ENCODE assay signal across 7 mouse cellular contexts in genomic region chr10:122448717-122449611, GRCm38 (mm10). TPM values are rescaled to one million over a fixed set of nuclear protein-coding genes. Genes with fewer than 3 reads are reported as not detected.
A peak's percentile ranks its signal among the peaks of the same experiment; 100 is the strongest.
DNase-seq lines count a peak whose midpoint lies in the region; ATAC-seq and TF ChIP-seq lines count a peak whose summit lies in the region.

No protein-coding gene starts in this region.

- 1% methylated on average over 70 of the region's 70 CpGs for WGBS in embryonic facial prominence, embryonic 11.5 days
- 2% methylated on average over 70 of the region's 70 CpGs for WGBS in heart, embryonic 16.5 days
- WGBS in stomach, embryonic 14.5 days = 1% methylated on average over 70 of the region's 70 CpGs

- no peaks in the 10 kb centered on the region for H3K36me3 ChIP-seq in C2C12 (ENCODE audit: control insufficient read depth, insufficient read depth)
- H3K36me3 ChIP-seq in E14TG2a.4 (ENCODE audit: insufficient read depth, low read length) = no peaks in the 10 kb centered on the region
- no peaks in the 10 kb centered on the region for H3K36me3 ChIP-seq in embryonic facial prominence, embryonic 11.5 days (replicated peaks; ENCODE audit: control insufficient read depth, insufficient read depth, low read depth, low read length)
- H3K36me3 ChIP-seq in heart, embryonic 16.5 days (ENCODE audit: control insufficient read depth, insufficient read depth) = no peaks in the 10 kb centered on the region
- H3K36me3 ChIP-seq in stomach, embryonic 14.5 days (ENCODE audit: control insufficient read depth, insufficient read depth, low read length) = no peaks in the 10 kb centered on the region

- H3K27ac ChIP-seq in embryonic facial prominence, embryonic 11.5 days (replicated peaks; ENCODE audit: low read depth, low read length) = no peak overlapping the region
- no peak overlapping the region for H3K27ac ChIP-seq in heart, embryonic 16.5 days (ENCODE audit: low read length)
- H3K27ac ChIP-seq in left cerebral cortex, adult 2 months = no peak overlapping the region
- H3K27ac ChIP-seq in stomach, embryonic 14.5 days (ENCODE audit: low read length) = 0 out of 2 replicates have a peak overlapping the region, but pooled peaks have one; percentile 1

- TF ChIP-seq CTCF in C2C12 (IDR thresholded peaks at IDR 0.05; ENCODE audit: control insufficient read depth, insufficient read depth, insufficient read length) = no peak
- no peak for TF ChIP-seq CTCF in E14TG2a.4 (conservative IDR thresholded peaks at IDR 0.05; ENCODE audit: low read length)
- TF ChIP-seq CTCF in left cerebral cortex, adult 2 months (IDR thresholded peaks at IDR 0.05) = no peak

- peak overlapping the region; percentile 56 for H3ac ChIP-seq in C2C12 (ENCODE audit: control insufficient read depth, insufficient read length, low read depth)

- no peaks in the 10 kb centered on the region for H3K79me2 ChIP-seq in C2C12 (ENCODE audit: control insufficient read depth, insufficient read depth)

- H3K4me1 ChIP-seq in E14TG2a.4 (replicated peaks; ENCODE audit: low read depth, low read length) = peaks cover 18% of the 10 kb centered on the region
- H3K4me1 ChIP-seq in embryonic facial prominence, embryonic 11.5 days (ENCODE audit: control insufficient read depth, insufficient read depth, low read length) = no peaks in the 10 kb centered on the region
- H3K4me1 ChIP-seq in heart, embryonic 16.5 days (ENCODE audit: control insufficient read depth, insufficient read depth, low read length) = peaks cover 9% of the 10 kb centered on the region
- no peaks in the 10 kb centered on the region for H3K4me1 ChIP-seq in stomach, embryonic 14.5 days (ENCODE audit: control insufficient read depth, insufficient read depth, low read length)

- no peaks in the 10 kb centered on the region for H3K27me3 ChIP-seq in C2C12 (ENCODE audit: control insufficient read depth, insufficient read depth, insufficient read length)
- H3K27me3 ChIP-seq in E14TG2a.4 (ENCODE audit: insufficient read depth, low read length) = peaks cover 32% of the 10 kb centered on the region
- H3K27me3 ChIP-seq in embryonic facial prominence, embryonic 11.5 days (ENCODE audit: control insufficient read depth, insufficient read depth, low read length) = peaks cover 13% of the 10 kb centered on the region
- H3K27me3 ChIP-seq in heart, embryonic 16.5 days (ENCODE audit: control insufficient read depth, insufficient read depth, low read length) = peaks cover 36% of the 10 kb centered on the region
- H3K27me3 ChIP-seq in stomach, embryonic 14.5 days (ENCODE audit: control insufficient read depth, insufficient read depth, low read length) = no peaks in the 10 kb centered on the region

- peak overlapping the region; percentile 85 for H3K4me2 ChIP-seq in embryonic facial prominence, embryonic 11.5 days (ENCODE audit: low read depth, low read length)
- peak overlapping the region; percentile 70 for H3K4me2 ChIP-seq in heart, embryonic 16.5 days (ENCODE audit: low read depth, low read length)
- H3K4me2 ChIP-seq in stomach, embryonic 14.5 days (replicated peaks; ENCODE audit: low read depth, low read length) = peak overlapping the region; percentile 54

- no peaks in the 10 kb centered on the region for H3K79me3 ChIP-seq in C2C12 (ENCODE audit: low read depth)

- H3K9me3 ChIP-seq in E14TG2a.4 (ENCODE audit: low read length) = no peaks in the 10 kb centered on the region
- no peaks in the 10 kb centered on the region for H3K9me3 ChIP-seq in embryonic facial prominence, embryonic 11.5 days (replicated peaks; ENCODE audit: control insufficient read depth, low read length)
- H3K9me3 ChIP-seq in heart, embryonic 16.5 days (replicated peaks; ENCODE audit: control insufficient read depth, low read length) = no peaks in the 10 kb centered on the region
- H3K9me3 ChIP-seq in stomach, embryonic 14.5 days (ENCODE audit: control insufficient read depth, low read depth, low read length) = no peaks in the 10 kb centered on the region

- intact Hi-C loops in left cerebral cortex, adult 2 months (cut with DNase I) = loop anchor here (5.0 kb wide), 1 partner anchor 342 kb away; no protein-coding TSS in a partner anchor

- ATAC-seq in embryonic facial prominence, embryonic 11.5 days (replicated peaks; ENCODE audit: insufficient number of reproducible peaks, low FRiP score, low TSS enrichment, low read depth) = peak; percentile 65
- ATAC-seq in heart, embryonic 16.5 days (replicated peaks; ENCODE audit: extremely low read depth, insufficient read depth, low FRiP score) = peak; percentile 37; the same call in 1 of the 2 replicates
- peak; percentile 17; the same call in 1 of the 2 replicates for ATAC-seq in megakaryocyte-erythroid progenitor cell, adult 5-6 weeks (replicated peaks; ENCODE audit: low FRiP score, low TSS enrichment, poor library complexity, severe bottlenecking)
- peak; percentile 56 for ATAC-seq in stomach, embryonic 14.5 days (ENCODE audit: insufficient number of reproducible peaks, insufficient read depth, low FRiP score, low read depth)

- peak overlapping the region; percentile 15; the same call in 1 of the 2 replicates for H3K9ac ChIP-seq in embryonic facial prominence, embryonic 11.5 days (replicated peaks; ENCODE audit: low read length)
- peak overlapping the region; percentile 42 for H3K9ac ChIP-seq in heart, embryonic 16.5 days (ENCODE audit: low read length)
- peak overlapping the region; percentile 61 for H3K9ac ChIP-seq in stomach, embryonic 14.5 days (replicated peaks; ENCODE audit: low read depth, low read length)

- DNase-seq in embryonic facial prominence, embryonic 11.5 days (ENCODE audit: low spot score) = peak; percentile 53
- peak; percentile 13 to 24 for DNase-seq in left cerebral cortex, adult 2 months (ENCODE audit: extremely low spot score in 1 of 2, low spot score in 2 of 2)

- H3K4me3 ChIP-seq in C2C12 (ENCODE audit: insufficient read depth, poor library complexity, severe bottlenecking) (peak overlapping the region; percentile 29), E14TG2a.4 (replicated peaks; ENCODE audit: low read length) (peak overlapping the region; percentile 73)
- peak overlapping the region; percentile 42 for H3K4me3 ChIP-seq in embryonic facial prominence, embryonic 11.5 days (ENCODE audit: low read depth, low read length)
- peak overlapping the region; percentile 54 for H3K4me3 ChIP-seq in heart, embryonic 16.5 days (ENCODE audit: low read length)
- H3K4me3 ChIP-seq in left cerebral cortex, adult 2 months = peak overlapping the region; percentile 49
- H3K4me3 ChIP-seq in stomach, embryonic 14.5 days (ENCODE audit: low read depth, low read length) = peak overlapping the region; percentile 59

TF ChIP-seq in C2C12, 6 proteins besides CTCF, POLR2A, EP300 and RAD21:
- TF ChIP-seq MYOD1 (IDR thresholded peaks at IDR 0.05; ENCODE audit: control insufficient read depth, insufficient read length, low read depth) (no peak), FOSL1 (IDR thresholded peaks at IDR 0.05; ENCODE audit: insufficient read depth, low read length, poor library complexity, severe bottlenecking) (no peak)

RNA-seq across cellular contexts. Expression of gene Avpr1a, which starts 0.7 kb away (rescaled TPM):
- polyA plus RNA-seq in C2C12 (2012; fragmentation: generic; extraction: Trizol) = 7.1 TPM
- polyA plus RNA-seq in embryonic facial prominence, embryonic 11.5 days (2014; fragmentation: Nextera tagmentation; extraction: Ambion mirVana) = 0.79 and 1.3 TPM in 2 replicates
- polyA plus RNA-seq in heart, embryonic 16.5 days (2015; fragmentation: Nextera tagmentation; extraction: Ambion mirVana) = 0.35 and 0.62 TPM in 2 replicates
- total RNA-seq in left cerebral cortex, adult 2 months (2021) = under 1 TPM; 0.41 to 0.47 TPM
- not detected in 2 replicates for total RNA-seq in megakaryocyte-erythroid progenitor cell, adult 5-6 weeks (2014; fragmentation: Nextera tagmentation)
- total RNA-seq in megakaryocyte-erythroid progenitor cell, adult 5-6 weeks (2017) = not detected in 2 replicates
- 13.1 and 14.5 TPM in 2 replicates for polyA plus RNA-seq in stomach, embryonic 14.5 days (2014; fragmentation: Nextera tagmentation; extraction: Ambion mirVana)
